Mouse (Mus musculus) urinary bladder, postnatal 25 days (tissue): ENCODE data around the gene Manba.
"Not testable (repeated sequence)": the region's sequence is repeated elsewhere in the genome, so short reads cannot be mapped to it uniquely, and the experiment has no call there.

Experiments used
- DNase-seq: peaks from one replicate; pipeline ENCODE4 v3.0.0; 2022; ENCODE audit warnings: low spot score

Gene Manba

DNA sequence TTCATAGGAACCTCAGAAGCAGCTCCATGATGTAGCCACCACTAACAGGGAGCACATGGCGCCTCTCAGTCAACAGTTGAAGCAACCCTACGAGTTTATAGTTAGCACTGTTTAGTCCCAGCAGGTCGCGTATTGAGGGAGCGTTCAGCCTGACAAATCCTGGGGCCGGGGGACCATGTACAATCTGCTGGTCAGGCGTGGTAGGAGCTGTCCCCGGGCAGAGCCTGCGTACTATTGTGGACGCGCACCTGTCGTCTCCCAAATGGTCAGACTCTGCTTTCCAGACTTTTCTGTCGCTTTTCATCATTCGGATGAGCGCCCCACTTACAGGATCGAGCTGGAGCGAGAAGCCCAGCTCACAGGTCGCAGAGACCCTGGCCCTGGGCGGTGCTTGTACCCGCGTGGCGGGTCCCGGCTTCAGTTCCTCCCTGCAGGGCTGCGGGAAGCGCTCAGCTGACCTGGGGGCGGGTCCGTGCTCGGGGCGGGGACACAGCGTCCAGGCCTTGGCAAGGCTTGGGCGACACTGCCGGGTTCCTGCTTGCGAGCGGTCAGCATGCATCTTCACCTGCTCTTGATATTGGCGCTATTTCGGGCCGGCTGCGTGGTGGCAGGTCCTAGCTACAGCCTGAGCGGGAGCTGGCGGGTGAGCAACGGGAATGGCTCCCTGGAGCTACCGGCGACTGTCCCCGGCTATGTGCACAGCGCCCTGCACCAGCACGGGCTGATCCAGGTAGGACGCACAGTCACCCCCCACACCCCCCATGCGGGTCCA lies at the start of gene Manba:
Manba (plus strand) TSS at position 484 of the 772 bp plus-strand sequence.
- DNase-seq: peak; percentile 66

DNA sequence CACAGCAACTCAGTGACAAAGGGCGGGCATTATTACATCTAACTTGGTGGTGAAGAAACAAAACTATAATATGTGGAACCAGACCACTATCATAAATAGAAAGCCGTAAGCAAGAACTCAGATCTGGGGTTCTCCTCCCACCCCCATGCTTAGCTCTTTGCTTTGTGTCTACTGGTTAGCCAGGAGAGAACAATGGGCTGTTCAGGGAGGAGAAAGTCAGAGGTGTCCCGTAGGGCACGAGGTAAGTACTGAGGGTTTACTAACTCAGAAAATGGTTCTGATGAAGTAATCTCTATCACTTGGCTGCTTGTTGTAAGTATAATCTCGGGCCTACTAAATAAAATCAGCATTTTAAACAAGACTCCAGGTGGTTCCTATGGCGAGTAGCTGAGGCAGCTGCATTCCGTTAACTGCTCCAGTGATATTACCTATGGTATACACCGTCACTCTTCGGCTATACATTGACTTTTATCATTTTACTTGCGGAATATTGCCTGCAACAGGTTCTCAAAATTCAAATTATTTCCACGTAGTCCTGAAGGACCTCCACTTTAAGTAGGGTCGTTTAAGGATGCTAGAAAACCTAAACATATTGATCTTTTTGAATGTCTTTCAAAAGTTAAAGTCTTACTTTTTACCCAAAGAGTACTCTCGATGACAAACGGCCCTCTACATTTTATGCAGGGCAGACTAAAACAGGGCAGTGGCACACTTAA lies 48.4 kb upstream of the Manba start:
- no peak for DNase-seq

DNA sequence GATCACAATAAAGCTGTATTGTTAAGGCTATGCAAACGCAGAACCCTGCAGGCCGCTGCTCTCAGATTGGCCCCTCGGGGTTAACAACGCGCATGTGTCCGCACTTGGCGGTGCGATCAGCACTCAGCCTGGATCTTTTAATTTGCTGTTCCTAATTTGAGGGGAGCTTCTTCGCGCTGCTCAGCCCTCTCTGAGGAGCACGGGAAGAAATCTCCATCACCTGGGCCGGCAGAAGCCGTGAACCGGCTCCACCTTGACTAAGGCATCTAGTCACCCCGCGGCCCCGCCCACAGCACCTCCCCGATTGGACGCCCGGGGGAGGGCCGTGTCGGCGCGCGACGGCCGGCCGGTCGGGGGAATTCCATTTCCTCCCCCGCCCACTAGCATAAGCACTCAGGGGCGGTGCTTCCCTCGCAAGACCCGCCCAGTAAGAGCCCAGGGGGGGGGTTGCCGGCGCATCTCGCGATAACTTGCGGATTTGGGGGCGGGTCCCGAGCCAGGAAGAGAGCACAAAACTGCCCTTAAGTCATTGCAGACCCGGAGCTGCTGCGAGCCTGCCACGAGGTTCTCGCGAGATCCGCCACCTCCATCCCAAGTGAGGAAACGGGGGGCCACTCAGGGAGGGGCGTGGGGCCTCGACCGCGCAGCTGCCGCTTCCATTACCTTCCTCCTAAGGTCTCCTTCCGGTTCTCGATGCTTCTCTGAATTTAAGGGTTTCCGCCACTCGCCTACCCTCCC lies 47.5 kb upstream of the Manba start, which contains the start of gene Ube2d3:
Ube2d3 (plus strand) TSS at position 392 of the 738 bp plus-strand sequence.
- DNase-seq: peak; percentile 97

DNA sequence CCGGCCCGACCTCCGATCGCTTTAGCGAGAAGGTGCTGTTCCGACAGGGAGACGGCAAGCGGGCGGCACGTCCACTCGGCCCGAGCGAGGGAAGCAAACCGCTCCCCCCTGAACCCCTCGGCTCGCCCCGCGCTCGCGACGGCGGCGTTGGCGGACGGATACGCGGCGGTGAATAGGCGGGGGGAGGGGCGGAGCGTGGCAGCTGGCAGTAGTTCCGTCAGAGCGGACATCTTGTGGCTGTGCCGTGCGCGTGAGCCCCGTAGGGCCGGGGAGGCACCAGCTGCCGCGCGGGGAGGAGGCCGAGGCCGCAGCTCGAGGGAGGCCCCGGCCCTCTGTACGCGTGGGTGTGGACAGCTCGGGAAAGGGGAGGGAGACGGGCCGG lies 46.9 kb upstream of the Manba start:
- DNase-seq: peak; percentile 95

DNA sequence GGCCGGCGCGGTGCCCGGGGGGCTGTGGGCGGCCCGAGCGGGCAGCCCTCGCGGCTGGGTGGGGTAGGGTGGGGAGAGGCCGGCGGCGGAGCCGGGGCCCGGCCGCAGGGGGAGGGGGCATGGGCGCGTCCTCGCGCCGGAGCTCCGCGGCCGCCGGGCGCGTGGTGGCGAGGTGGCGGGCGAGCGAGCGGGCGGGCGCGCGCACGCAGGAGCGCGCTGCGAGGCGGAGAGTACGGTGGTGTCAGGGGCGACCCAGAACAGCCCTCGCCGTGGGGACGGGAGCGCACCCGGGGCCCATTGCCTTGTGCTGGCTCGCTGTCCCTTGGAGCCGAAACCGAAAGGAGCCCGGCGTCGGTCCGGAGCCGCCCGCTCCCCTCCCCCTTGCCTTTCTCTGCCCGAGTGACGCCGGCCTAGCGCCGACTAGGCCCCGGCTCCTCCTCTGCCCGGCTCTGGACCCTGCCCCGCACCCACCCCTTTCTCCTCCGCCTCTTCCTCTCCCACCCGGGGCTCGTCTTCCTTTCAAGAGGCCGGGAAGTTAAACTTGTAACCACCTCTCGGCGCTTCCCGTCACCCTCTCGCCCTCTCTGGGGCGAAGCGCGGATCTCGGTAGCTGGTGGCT lies 46.4 kb upstream of the Manba start:
- DNase-seq: peak; percentile 67

DNA sequence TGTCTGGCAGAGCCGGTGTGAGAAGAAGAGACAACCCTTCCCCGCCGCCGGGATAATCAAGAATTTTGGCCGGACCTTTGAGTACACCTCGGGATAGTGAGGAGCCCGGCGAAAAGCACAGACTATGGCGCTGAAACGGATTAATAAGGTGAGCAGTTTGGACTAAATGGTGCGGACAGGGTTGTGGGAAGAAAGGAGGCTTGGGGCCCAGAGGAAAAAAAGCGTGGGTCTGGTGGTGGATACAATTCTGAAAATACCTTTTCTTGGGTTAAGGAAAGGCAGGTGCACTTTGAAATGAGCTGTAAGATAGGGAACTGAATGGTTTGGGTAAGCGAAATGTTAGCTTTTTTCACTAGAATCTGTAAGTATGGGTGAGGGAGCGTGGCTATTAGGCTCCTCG lies 45.8 kb upstream of the Manba start:
- DNase-seq: no peak

DNA sequence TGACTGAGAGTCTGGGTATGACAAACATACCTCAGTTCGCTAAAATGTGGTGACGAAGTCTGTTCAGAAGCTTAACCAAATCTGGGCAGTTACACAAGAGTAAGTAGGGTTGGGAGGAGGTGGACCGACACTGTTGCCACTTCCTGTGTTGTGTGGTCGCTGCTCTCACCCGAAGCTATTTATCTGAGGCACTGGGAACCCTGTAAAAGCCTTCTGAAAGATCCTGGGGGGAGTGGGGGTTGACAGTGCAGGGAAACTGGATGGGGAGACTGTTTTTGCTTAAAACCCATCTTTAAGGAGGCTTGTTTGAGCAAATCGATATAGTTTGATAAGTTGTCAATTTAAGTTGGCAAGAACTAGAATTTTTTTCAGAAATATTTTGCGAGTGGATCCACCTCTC lies 45.2 kb upstream of the Manba start:
- DNase-seq: peak; percentile 9

DNA sequence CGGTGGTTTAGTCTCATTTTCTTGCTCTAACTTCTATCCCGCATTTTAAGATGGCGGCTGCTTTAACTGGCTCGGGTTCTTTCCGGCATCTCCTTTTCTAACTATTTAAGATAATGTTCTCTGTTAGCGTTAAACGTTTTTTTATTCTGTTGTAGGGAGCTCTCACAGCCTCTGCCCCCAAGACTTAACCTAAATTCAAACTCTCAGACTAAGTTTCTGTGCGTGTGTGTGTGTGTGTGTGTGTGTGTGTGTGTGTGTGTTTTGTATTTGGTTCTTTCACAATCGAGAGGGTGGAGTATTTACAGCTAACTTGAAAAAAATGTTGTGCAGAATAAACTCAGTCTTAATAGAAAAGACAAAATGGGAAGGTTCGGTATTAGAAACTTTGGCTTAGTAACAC lies 44.8 kb upstream of the Manba start:
- DNase-seq: no peak

DNA sequence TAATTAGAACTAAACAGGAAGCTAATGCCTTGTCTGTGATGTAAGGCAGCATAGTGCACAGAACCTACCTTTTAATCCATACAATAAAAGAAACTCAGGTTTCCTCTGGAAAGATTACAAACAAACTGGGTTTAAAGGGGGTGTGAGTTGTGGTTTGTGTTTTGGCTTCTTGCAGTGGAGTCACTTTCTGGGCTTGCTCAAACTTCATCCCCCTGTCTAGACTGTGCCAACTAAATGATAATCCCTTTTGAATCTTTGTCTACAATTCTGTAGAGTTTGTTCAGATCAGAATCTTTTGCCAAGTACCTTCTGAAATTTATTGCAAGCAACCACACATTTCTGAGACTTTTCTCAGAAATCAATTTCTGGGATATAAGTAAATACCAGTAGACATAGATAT lies 40.5 kb upstream of the Manba start:
- DNase-seq: no peak

DNA sequence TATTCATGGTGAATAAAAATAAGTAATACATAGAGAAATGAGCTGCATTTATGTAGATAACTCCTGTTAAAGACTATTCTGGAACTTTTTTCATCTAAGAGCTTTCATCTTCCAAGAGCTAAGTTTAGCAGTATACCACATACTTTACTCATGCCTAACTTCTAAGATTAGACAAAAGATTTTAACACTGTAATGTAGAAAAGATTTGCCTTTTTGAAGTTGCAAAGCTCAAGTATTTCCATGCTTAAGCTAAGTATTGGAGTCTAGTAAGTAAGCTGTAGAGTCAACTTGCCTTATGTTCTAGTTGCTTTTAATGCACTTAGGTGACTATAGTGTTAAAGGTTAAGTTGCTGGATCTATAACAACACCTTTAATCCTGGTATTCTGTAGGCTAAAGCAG lies 26.4 kb upstream of the Manba start:
- no peak for DNase-seq

DNA sequence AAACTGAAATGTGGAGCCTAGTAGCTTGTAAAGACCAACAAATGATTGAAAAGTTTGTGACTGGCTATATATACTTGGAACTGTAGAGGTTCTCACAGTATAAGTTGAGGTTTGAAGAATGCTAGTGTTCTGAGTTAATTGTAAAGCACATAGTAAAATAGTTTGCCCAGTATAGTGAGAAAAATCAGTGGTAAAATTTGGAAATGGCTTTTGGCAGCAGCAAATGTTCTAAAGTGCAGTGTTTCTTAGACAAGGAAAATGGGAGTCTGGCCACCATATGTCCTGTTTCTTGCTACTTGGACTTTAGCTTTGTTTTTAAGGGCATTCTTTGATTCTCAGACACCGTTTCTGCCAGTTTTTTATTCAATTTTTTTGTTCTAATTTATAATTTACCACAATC lies 17.0 kb upstream of the Manba start:
- no peak for DNase-seq

DNA sequence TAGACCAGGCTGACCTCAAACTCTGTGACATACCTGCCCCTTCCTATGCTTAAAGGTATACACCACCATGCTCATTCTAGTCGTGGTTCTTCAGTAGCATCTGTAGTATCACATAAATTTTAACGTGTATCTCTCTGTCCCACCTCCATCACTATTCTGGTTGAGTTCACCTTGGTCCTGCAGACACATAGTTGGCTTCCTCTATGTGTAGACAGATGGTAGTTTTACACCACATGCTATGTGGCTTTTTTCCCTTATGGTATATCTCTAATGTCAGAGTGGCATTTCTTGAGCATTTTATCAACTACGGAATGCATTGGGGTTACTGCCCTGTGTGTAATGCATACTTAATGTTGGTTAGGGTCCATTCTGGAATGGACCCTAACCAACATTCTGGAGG lies 16.3 kb upstream of the Manba start:
- DNase-seq: no peak

DNA sequence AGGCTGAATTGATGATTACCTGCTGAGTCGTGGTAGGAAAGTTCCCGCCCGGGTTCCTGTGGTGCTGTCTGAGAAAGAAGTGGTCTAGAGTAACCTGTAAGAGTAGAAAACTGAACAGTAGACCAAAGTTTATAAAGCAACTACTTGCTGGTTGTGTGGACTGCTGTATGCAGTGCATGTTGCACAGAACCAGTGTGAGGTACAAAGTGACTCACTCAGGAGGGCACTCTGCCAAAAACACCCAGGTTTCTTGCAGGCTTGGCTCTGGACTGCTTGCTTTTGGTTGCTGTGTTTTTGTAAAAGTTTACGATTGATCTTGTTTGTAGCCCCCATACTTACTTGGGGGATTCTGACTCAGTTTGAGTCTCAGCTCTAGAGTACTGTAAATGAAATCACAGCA lies 15.4 kb upstream of the Manba start:
- peak; percentile 74 for DNase-seq

DNA sequence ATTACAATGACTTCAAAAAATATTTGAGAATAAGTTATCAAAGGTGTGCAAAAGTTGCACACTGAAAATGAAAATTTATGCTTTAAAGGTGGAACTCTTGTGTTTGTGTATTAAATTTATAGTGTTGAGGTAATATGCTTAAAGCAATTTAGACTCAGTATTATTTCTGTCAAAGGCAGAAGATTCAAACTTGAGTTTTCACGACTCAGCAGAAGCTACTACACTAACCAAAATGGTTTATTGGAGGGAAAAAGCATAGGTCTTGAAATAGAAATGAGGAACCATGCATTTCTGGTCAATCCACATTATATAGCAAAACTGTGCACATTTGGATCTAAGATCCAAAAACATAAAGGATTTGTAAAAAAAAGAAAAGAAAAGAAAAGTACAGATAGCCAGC lies 14.6 kb upstream of the Manba start:
- DNase-seq: no peak

DNA sequence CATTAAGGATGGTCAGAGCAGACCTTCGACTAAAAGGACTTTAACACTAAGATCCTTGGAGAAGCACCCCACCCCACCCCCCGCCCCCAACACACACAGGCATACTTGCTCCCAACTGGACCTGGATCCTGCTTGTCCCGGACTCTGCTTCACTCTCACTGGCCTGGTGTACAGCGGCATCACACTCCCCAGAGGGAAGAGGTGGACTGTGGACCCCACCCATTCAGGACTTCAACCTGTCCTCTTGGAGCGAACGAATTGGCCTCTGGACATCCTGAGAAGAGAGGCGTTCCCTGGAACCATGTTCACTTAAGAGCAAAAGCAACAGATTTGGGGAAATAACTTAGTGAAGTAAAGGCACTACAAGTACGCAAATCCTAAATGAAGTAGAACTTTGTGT lies 10.4 kb upstream of the Manba start:
- DNase-seq: no peak

DNA sequence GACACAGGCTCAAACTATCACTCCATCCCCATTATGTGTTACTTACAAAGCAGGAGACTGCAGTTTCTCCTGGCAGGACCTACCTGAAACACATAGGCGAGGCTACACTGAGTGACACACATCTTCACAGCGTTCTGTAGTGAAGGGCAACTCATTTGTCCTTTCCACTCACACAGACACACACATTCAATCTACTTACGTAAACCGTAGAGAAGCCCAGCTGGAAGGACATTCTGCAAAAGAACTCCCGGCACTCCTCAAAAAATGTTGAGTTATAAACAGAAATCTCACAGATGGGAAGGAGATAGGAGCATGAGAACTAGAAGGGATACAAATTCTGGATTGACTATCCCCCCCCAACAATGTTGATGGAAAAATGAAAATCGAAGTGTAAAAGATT lies 9.1 kb upstream of the Manba start:
- no peak for DNase-seq

DNA sequence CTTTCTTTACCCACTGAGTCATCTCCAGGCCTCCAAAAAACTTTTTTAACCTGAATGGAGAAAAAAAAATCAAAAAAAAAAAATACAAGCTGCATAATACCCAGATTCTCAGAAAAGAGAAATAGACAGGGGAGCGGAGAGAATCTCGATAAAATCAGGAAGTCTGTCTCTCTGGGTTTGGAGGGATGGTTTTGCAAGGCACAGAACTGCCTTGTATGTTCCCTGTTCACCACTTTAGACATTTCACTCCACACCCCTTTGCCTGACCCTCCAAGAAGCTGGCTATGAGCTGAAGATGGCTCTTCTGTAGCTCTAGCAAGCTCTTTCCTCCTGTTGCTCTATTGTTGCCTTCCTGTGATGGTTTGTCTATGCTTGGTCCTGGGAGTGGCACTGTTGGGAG lies 8.4 kb upstream of the Manba start:
- no peak for DNase-seq

DNA sequence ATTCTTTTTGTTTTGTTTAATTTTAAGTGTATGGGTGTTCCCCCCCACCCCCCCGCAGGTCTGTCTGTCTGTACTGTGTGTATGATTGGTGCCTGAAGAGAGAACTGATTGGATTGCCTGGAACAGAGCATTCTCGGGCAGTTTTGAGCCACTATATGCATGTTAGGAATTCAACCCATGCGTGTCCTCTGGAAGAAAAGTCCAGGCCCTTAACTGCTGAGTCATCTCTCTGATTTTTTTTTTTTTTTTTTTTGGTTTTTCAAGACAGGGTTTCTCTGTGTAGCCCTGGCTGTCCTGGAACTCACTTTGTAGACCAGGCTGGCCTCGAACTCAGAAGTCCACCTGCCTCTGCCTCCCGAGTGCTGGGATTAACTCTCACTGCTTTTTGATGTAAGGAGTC lies 6.3 kb upstream of the Manba start:
- DNase-seq: not testable (repeated sequence)

DNA sequence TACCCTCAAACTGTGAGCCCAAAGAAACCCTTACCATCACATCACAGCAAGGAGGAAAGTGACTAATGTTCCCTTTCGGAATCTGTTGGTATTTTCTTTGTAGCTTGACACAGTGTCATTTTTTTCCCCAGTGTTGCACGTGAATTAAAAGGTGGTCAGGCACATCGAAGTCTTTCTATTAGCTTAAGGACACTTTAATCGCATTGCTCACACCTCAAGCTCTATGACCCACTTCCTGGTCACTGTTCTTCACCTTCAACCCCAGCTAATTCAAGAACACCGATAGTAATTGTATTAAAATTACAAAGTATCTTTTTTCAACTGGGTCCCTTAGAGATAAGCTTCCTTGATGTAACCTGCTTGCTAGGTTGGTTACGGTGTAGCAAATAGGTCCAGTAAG lies 4.6 kb upstream of the Manba start:
- DNase-seq: no peak

DNA sequence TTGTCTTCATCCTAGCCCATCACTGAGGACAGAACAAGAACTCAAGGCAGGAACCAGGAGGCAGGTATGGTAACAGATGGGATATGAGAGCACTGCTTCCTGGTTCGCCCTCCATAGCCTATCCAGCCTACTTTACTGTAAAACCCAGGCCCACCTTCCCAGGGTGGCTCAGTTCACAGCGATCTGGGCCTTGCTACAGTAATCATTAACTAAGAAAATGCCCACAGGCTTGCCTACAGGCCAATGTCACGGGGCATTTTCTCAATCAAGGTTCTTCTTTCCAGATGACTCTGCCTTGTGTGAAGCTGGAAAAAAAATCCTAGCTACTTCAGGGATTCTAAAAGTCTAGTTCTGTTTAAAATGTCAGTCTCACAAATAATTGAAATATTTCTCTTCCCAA lies 3.8 kb upstream of the Manba start:
- no peak for DNase-seq

DNA sequence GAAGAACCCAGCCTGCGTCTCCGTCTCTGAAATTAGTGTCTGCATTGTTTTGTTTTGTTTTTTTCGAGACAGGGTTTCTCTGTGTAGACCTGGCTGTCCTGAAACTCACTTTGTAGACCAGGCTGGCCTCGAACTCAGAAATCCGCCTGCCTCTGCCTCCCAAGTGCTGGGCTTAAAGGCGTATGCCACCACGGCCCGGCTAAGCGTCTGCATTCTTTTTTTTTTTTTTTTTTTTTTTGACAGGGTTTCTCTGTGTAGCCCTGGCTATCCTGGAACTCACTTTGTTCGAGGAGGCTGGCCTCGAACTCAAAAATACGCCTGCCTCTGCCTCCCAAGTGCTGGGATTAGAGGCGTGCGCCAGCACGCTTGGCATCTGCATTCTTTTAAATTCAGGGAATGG lies 761 bp upstream of the Manba start:
- DNase-seq: not testable (repeated sequence)

DNA sequence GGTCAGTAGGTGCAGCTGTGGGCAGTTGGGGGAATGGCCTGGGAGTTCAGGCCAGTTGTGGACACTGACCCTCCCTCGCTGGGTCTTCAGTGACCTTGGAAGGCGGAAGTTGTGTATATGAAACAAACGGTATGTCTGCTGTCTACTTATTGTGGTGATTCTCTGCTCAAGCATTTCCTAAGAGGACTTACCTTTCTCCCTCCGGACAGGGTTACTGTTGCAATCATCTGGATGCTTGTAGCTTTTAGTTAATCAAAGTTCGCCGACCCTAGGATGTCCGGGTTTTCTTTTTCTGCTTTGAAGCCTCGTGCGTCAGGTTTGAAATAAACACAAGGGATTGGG lies 460 bp downstream of the Manba start:
- DNase-seq: no peak

DNA sequence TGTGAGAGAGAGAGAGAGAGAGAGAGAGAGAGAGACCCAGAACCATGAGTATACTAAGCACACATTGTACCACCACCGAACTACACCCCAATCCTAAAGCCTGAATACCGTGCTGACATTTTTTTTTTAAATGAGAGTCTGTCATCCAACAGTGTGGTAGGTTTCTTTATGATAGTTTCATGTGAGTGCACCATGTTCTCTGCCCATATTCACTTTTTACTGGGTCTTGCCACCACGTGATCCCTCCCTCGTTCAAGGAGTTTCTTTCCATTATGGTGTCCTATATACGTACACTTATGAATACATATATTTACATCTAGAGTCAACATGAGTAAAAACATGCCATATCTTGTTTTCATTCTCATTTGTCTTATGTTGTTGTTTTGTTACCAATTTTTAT lies 940 bp downstream of the Manba start:
- no peak for DNase-seq
